Mouse (Mus musculus): ENCODE data around the gene Tssk1. TPM values are rescaled to one million over a fixed set of nuclear protein-coding genes. Genes with fewer than 3 reads are reported as not detected.

Gene Tssk1
- polyA plus RNA-seq, 1 experiment from 2014 or later, result not detected

DNA sequence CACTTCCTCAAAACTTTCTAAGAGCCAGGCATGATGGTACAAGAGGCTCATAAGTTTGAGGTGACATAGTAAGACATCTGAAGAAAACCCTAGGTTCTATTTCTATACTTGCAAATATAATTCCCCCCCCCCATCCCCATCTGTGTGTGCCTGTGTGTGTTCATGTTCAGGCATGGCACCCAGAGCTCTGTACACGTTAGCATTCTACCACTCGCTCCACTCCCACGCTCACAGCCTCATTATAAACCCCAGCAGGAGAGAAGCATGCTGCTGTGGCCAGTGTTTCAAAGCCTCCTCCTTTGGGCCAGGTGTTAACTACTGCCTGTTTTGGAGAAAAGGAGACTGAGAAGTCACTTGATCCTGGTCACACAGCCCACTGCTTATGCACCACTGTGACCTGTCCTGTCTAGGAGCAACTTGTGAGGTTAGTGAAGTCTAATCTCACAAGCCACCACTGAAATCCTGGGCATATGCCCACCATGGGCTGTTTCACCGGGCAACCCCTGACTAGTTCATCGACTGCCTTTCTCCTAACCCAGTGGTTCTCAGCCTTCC is 38.0 kb downstream of the Tssk1 start:
- 59% methylated on average over 5 of the region's 5 CpGs for WGBS
- H3K36me3 ChIP-seq, result no peaks in the 10 kb centered on the region
- no peak overlapping the region for H3K9ac ChIP-seq
- no peak overlapping the region for H3K27ac ChIP-seq
- H3K4me1 ChIP-seq, result peaks cover 12% of the 10 kb centered on the region
- H3K9me3 ChIP-seq, result no peaks in the 10 kb centered on the region
- H3K4me3 ChIP-seq, result no peak overlapping the region
- no peak overlapping the region for H3K4me2 ChIP-seq
- no peak for ATAC-seq (ENCODE audit: insufficient number of reproducible peaks, low FRiP score, low TSS enrichment, low read depth)
- H3K27me3 ChIP-seq, result peaks cover 6% of the 10 kb centered on the region; the same call in 1 of the 2 replicates

- H3K27me3 ChIP-seq, result peaks cover 13% of the 10 kb centered on the region
- H3K36me3 ChIP-seq, result no peaks in the 10 kb centered on the region
- no peak overlapping the region for H3K9ac ChIP-seq
- 0 out of 2 replicates have a peak, but pooled peaks cover 2% of the 10 kb centered on the region for H3K4me1 ChIP-seq
- no peak overlapping the region for H3K4me2 ChIP-seq
- WGBS, result 65% methylated on average over 9 of the region's 9 CpGs
- H3K9me3 ChIP-seq, result no peaks in the 10 kb centered on the region
- ATAC-seq (ENCODE audit: insufficient number of reproducible peaks, low FRiP score, low TSS enrichment, low read depth), result no peak
- H3K27ac ChIP-seq, result no peak overlapping the region
- no peak overlapping the region for H3K4me3 ChIP-seq
Measured at GRCm38 (mm10) chr16:17933594-17934444, 39.8 kb downstream of the Tssk1 start.

- ATAC-seq (ENCODE audit: insufficient number of reproducible peaks, low FRiP score, low TSS enrichment, low read depth), result no peak
- 49% methylated on average over 3 of the region's 3 CpGs for WGBS
- Histone ChIP-seq H3K4me1 (no peaks in the 10 kb centered on the region), H3K9me3 (no peaks in the 10 kb centered on the region), H3K4me3 (no peak overlapping the region), H3K4me2 (no peak overlapping the region), H3K36me3 (no peaks in the 10 kb centered on the region), H3K27ac (no peak overlapping the region), H3K27me3 (peaks cover 13% of the 10 kb centered on the region), H3K9ac (no peak overlapping the region)
Measured at GRCm38 (mm10) chr16:17934445-17934910, 40.5 kb downstream of the Tssk1 start.

DNA sequence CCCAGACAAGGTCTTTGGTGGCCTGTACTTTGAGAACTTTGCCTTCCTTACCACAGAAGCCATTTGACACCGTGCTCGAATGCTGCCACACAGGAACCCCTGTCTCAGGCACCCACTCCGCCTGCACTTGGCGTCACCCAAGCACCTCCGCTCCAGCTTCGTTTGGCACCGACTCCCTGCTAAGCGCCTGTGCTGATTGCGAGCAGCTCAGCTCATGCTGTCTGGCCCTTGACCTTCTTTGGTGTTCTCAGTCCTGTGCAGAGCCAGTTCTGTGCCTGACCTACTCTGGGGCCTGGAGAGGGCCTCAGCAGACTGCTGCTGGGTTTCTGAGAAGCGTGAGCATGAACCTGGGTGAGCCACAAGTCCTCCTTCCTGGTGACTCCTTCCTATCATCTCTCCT is 42.8 kb downstream of the Tssk1 start:
- Histone ChIP-seq H3K9ac (no peak overlapping the region), H3K27ac (no peak overlapping the region), H3K9me3 (no peaks in the 10 kb centered on the region), H3K36me3 (no peaks in the 10 kb centered on the region), H3K27me3 (peaks cover 13% of the 10 kb centered on the region), H3K4me1 (no peaks in the 10 kb centered on the region), H3K4me2 (no peak overlapping the region), H3K4me3 (no peak overlapping the region)
- no peak for ATAC-seq (ENCODE audit: insufficient number of reproducible peaks, low FRiP score, low TSS enrichment, low read depth)
- WGBS, result 81% methylated on average over 10 of the region's 10 CpGs

- no peak for ATAC-seq (ENCODE audit: insufficient number of reproducible peaks, low FRiP score, low TSS enrichment, low read depth)
- no peaks in the 10 kb centered on the region for H3K36me3 ChIP-seq
Measured at GRCm38 (mm10) chr16:17938187-17938586, 44.2 kb downstream of the Tssk1 start.

GRCm38 (mm10) chr16:17938821-17939220 is 44.8 kb downstream of the Tssk1 start:
- H3K27ac ChIP-seq, result no peak overlapping the region
- H3K9me3 ChIP-seq, result no peaks in the 10 kb centered on the region
- no peak overlapping the region for H3K4me3 ChIP-seq
- no peaks in the 10 kb centered on the region for H3K4me1 ChIP-seq
- no peak overlapping the region for H3K9ac ChIP-seq
- no peaks in the 10 kb centered on the region for H3K36me3 ChIP-seq
- ATAC-seq (ENCODE audit: insufficient number of reproducible peaks, low FRiP score, low TSS enrichment, low read depth), result no peak
- H3K4me2 ChIP-seq, result no peak overlapping the region
- H3K27me3 ChIP-seq, result peaks cover 13% of the 10 kb centered on the region
- WGBS, result 12% methylated on average over 7 of the region's 7 CpGs

More at GRCm38 (mm10) chr16:17938187-17938586, 44.2 kb downstream of the Tssk1 start:
- H3K27ac ChIP-seq, result no peak overlapping the region
- no peak overlapping the region for H3K4me3 ChIP-seq
- H3K27me3 ChIP-seq, result peaks cover 13% of the 10 kb centered on the region
- H3K9ac ChIP-seq, result no peak overlapping the region
- 75% methylated on average over 7 of the region's 7 CpGs for WGBS
- no peak overlapping the region for H3K4me2 ChIP-seq
- no peaks in the 10 kb centered on the region for H3K9me3 ChIP-seq
- no peaks in the 10 kb centered on the region for H3K4me1 ChIP-seq

DNA sequence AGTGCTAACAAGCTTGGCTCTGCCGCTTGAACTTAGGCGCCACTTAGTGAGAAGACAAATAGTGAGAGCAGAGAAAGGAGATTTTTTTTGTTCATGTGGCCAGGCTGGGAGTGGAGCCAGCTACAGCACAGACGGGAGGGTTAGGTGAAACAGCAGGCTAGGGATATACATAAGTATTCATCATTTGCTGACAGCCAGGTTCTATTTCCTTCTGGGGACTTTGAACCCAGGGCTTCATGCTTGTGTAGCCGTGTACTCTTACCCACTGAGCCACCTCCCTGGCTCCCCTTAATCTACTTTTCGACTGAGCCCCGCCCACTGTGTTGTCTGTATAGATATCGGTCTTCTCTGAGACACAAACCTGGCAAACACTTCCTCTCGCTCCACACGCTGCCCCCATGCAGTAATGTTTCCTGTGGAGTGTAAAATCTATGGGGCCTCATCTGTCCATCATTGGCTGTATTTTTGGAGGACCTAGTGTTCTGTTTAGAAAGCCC is 45.3 kb downstream of the Tssk1 start:
- no peak overlapping the region for H3K9ac ChIP-seq
- no peak overlapping the region for H3K4me3 ChIP-seq
- ATAC-seq (ENCODE audit: insufficient number of reproducible peaks, low FRiP score, low TSS enrichment, low read depth), result no peak
- H3K9me3 ChIP-seq, result no peaks in the 10 kb centered on the region
- no peak overlapping the region for H3K4me2 ChIP-seq
- no peak overlapping the region for H3K27ac ChIP-seq
- no peaks in the 10 kb centered on the region for H3K4me1 ChIP-seq
- 58% methylated on average over 9 of the region's 9 CpGs for WGBS
- H3K36me3 ChIP-seq, result no peaks in the 10 kb centered on the region
- peaks cover 13% of the 10 kb centered on the region for H3K27me3 ChIP-seq

GRCm38 (mm10) chr16:17943466-17943865 is 49.4 kb downstream of the Tssk1 start:
- Histone ChIP-seq H3K9ac (no peak overlapping the region), H3K27ac (no peak overlapping the region), H3K4me3 (no peak overlapping the region), H3K36me3 (no peaks in the 10 kb centered on the region), H3K27me3 (no peaks in the 10 kb centered on the region; the same call in 1 of the 2 replicates), H3K4me2 (no peak overlapping the region), H3K4me1 (no peaks in the 10 kb centered on the region), H3K9me3 (no peaks in the 10 kb centered on the region)
- WGBS, result 62% methylated on average over 8 of the region's 8 CpGs
- no peak for ATAC-seq (ENCODE audit: insufficient number of reproducible peaks, low FRiP score, low TSS enrichment, low read depth)

GRCm38 (mm10) chr16:17945081-17945831 is 51.2 kb downstream of the Tssk1 start:
- Histone ChIP-seq H3K27me3 (no peaks in the 10 kb centered on the region; the same call in 1 of the 2 replicates), H3K9ac (no peak overlapping the region), H3K4me3 (no peak overlapping the region), H3K36me3 (no peaks in the 10 kb centered on the region), H3K9me3 (no peaks in the 10 kb centered on the region), H3K4me1 (no peaks in the 10 kb centered on the region), H3K27ac (no peak overlapping the region), H3K4me2 (no peak overlapping the region)
- ATAC-seq (ENCODE audit: insufficient number of reproducible peaks, low FRiP score, low TSS enrichment, low read depth), result no peak
- 62% methylated on average over 7 of the region's 7 CpGs for WGBS

Measured in limb, embryonic 15.5 days (tissue).